Mouse (Mus musculus) left cerebral cortex, postnatal 25 days (tissue): ENCODE results near the gene Dlgap1. TPM values are rescaled to one million over a fixed set of nuclear protein-coding genes. Genes with fewer than 3 reads are reported as not detected.

Source experiments
- DNase-seq, 2 experiments: peaks; one replicate each; pipeline ENCODE4 v3.0.0; 2022; ENCODE audit warnings: low spot score in 2 of 2, mixed read lengths in 1 of 2
- intact Hi-C: fragments of 180-260 bp; cut with DNase I; formaldehyde crosslinking; loops from one replicate; pipeline ENCODE4 v1.15.1; 2025
- total RNA-seq, 2 experiments: library from RNA; stranded (reverse); gene quantifications; 2 replicates each; pipeline ENCODE4 v1.2.3; 2021

Dlgap1 gene
- total RNA-seq, 2 experiments from 2014 or later = 420 to 443 TPM

- DNase-seq = no peak
- intact Hi-C loops = no loop called here
Measured at GRCm38 (mm10) chr17:70661382-70661781, 692.5 kb downstream of the Dlgap1 start.

DNA sequence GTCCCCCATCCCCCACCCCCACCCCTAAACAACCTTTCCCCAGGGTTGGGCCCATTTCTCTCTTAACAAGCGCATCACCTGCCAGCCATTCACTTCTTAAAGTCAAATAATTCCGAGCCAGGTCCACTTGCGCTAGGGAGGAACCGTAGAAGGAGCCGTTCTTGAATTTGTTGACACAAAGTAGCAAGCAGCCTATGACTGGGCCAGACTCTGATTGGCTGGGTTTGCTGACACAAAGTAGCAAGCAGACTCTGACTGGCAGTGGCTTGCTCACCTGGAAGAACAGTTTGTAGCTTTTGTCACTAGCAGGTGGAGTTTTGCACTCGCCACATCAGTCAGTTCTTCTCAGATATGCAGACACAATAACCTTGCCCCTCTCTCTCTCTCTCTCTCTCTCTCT is 695.1 kb downstream of the Dlgap1 start:
- no peak for DNase-seq
- intact Hi-C loops = no loop called here

GRCm38 (mm10) chr17:70664484-70665040 is 695.7 kb downstream of the Dlgap1 start:
- DNase-seq = no peak
- intact Hi-C loops = no loop called here

- peak; percentile 67 to 93 for DNase-seq
- intact Hi-C loops = no loop called here
Measured at GRCm38 (mm10) chr17:70673985-70674384, 705.1 kb downstream of the Dlgap1 start.

- DNase-seq = no peak
- intact Hi-C loops = no loop called here
Measured at GRCm38 (mm10) chr17:70676522-70676921, 707.6 kb downstream of the Dlgap1 start.

DNA sequence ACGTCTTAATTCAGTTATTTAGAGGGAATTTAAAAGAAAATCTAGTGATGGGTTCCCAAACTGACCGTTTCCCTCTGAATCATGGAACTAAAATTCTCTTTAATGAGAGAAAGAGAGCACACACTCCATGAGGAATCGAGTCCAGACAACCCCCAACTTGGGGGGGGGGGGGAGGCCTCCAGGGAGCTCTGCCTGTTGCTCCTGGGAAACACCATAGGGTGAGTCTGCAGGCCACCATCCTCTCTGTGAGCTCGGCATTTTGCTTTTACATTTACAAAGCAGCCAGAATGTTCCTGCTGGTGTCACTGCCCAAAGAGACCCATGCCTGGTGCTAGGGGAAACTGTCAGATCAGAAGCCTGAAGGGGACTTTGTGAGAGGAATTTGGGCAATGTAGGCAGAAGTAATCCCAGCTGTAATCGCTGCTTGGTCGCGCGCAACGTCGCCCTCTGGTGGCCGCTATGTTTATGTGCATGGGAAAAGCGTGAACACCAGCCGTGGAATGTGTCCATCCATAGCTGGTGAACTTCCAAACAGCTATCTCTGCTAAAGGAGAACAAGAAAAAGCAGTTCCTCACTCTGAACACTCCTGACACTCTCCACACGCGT is 714.8 kb downstream of the Dlgap1 start:
- intact Hi-C loops = loop anchor here (2.0 to 5.0 kb wide), 3 partner anchors 51 to 256 kb away; no protein-coding TSS in a partner anchor
- DNase-seq = peak; percentile 87 to 89

DNA sequence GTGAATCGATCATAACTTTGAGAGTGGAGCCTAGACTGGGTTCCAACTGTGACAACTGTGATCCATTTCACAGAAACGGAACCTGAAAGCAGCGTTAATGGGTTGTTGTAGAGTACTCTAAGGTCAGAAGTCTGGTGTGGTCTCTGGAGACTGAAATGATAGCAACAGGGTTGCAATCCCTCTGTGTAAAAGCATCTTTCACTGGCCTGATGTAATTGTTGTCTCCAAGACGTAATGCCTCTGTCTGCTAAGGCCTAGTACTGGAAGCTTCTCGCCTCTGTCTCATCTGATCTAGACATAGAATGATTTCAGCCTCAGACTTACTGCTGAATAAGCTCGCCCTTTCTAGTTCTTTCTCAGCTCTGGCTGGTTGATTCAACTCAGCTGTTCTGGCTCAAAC is 721.3 kb downstream of the Dlgap1 start:
- intact Hi-C loops = no loop called here
- DNase-seq = no peak

DNA sequence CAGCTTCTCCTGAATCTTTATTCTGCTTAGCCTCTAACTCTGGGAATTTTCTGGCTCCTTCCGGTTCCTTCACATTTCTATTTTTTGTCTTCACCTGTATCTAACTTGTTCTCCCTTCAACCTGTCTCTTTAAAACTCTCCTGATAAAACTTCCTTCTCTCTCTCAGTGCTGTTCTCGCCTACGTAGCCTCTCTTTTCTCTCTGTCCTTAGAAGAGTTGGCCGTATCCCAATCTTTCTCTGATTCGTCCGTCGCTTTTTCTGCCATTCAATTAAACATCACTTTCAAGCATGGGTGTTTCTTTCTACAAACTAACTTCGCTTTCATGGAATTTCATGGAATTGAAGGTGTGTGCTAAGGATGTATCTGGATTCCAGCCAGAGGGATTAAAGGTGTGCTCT is 721.7 kb downstream of the Dlgap1 start:
- peak in 1 of 2 experiments; percentile 41 for DNase-seq
- intact Hi-C loops = no loop called here

- intact Hi-C loops = loop anchor here (5.0 kb wide), 1 partner anchor 260 kb away; no protein-coding TSS in a partner anchor
- DNase-seq = peak; percentile 83 to 90
Measured at GRCm38 (mm10) chr17:70706976-70707818, 738.3 kb downstream of the Dlgap1 start.

- intact Hi-C loops = loop anchor here (5.0 kb wide), 1 partner anchor 260 kb away; no protein-coding TSS in a partner anchor
Measured at GRCm38 (mm10) chr17:70707819-70708140, 738.9 kb downstream of the Dlgap1 start.

DNA sequence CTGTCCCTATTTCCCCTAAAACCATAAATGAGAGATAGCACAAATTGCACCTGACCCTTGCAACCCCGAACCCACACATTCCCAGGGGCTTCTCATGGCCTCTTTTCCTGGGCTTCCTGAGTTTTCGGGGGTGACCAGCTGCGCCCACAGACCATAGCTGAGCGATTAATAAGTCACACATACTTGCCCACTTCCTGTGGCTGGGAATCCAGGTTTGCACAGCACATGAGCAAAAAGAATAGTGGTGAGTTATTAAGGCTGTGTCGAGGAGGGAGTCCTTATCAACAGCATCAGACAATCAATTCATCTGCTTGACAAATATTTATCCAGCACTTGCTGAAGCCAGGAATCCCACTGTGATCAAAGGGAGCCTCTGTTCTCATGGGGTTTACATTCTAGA is 740.7 kb downstream of the Dlgap1 start:
- no peak for DNase-seq
- intact Hi-C loops = loop anchor here (5.0 kb wide), 1 partner anchor 258 kb away; no protein-coding TSS in a partner anchor

More at GRCm38 (mm10) chr17:70707819-70708140, 738.9 kb downstream of the Dlgap1 start:
- DNase-seq = no peak

DNA sequence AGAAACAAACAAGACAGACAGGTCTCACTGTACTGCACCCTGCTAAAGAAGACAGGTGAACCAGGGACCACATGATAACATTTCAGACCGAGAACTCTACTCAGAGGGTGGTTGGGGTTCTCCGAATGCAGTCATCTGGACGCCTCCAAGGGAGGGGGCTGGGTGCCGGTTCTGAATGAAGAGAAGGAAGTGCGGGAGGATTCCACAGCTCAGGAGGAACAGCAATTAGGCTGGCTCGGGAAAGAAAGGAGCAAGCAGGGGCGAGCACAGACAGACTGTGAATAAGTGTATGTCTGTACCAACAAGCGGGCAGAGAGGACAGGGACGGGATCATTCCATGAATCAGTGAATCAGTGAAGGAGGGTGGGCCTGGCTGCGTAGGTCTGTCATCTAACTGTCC is 744.6 kb downstream of the Dlgap1 start:
- peak in 1 of 2 experiments; percentile 39 for DNase-seq
- intact Hi-C loops = no loop called here

DNA sequence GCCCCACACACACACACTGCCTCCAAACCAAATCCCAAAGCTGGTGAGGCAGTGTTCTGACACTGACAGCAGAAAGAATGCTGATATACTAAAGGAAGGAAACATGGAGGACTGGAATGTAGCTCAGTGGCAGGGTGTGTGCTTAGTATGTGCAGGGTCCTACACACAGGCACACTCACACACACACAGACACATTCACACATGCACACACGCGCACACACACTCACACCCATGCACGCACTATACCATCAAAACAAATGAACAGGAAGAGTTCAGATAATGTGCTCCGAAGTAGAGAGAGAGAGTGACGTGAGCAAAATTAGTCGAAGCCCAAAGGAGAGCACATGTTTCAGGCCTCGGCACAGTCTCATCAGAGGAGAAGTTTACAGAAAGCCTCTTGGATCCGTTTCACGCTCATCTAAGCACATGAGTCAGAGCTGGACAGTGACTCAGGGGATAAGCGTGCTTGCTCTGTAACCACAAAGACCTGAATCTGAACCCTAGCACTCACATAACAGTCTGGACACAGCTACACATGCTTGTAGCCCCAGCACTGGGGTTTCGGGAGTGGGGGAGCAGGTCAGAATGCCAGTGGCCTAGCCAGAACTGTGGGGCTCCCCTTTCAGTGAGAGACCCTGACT is 750.9 kb downstream of the Dlgap1 start:
- no peak for DNase-seq
- intact Hi-C loops = no loop called here

DNA sequence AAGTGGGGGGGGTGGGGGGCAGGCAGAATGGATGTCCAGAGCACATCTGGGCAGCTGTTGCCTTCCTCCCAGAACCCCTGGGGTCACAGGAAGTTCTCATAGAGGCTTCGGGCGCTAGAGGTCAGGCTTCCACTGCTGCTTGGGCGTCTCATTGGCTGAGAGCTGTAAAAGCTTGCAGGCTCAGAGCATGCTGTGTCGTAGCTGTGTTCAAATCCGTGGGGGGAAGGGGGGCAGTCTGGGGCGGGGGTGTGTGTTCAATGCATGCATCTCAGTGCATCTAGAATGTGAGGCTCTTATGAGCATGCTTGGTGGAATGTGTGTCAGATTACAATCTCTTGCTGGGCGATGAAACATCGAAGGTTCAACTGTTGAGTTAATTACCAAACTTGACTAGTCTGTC is 751.9 kb downstream of the Dlgap1 start:
- DNase-seq = no peak
- intact Hi-C loops = no loop called here

GRCm38 (mm10) chr17:70722146-70722545 is 753.3 kb downstream of the Dlgap1 start:
- no peak for DNase-seq
- intact Hi-C loops = no loop called here

GRCm38 (mm10) chr17:70728719-70729281 is 759.9 kb downstream of the Dlgap1 start:
- peak in 1 of 2 experiments; percentile 81 for DNase-seq
- intact Hi-C loops = no loop called here

GRCm38 (mm10) chr17:70734728-70735127 is 765.9 kb downstream of the Dlgap1 start:
- intact Hi-C loops = no loop called here
- no peak for DNase-seq

GRCm38 (mm10) chr17:70735396-70735795 is 766.5 kb downstream of the Dlgap1 start:
- DNase-seq = no peak
- intact Hi-C loops = no loop called here

GRCm38 (mm10) chr17:70737424-70737823 is 768.6 kb downstream of the Dlgap1 start:
- intact Hi-C loops = no loop called here
- peak; percentile 56 to 81 for DNase-seq
